Mouse (Mus musculus): ENCODE measurements around the gene Zc3h12d.

The Zc3h12d gene

DNA sequence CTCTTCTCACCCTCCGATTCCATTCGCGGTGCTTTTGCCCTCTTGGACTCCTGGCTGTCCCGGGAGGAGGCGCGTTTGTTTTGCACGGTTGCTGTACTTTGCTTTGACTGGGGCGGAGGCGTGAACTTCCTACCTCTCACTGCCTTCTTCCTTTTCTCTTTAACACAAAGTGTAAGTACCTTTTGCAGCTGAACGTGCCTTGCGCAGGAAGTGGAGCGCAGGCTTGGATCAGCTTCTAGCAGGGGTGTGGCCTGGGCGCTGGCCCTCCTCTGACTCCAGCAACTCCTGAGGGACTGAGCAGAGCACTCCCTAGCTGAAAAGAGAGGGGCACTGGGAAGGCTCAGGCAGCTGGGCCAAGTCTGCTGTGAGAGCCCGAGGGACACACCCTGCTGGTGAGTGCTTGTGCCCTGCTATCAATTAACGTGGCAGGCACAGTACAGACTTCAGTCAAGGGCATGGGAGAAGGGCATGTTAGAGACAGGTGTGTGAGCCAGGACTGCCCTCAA, at the start of gene Zc3h12d:
Gene Zc3h12d, plus strand, starts transcription at position 300 of the 506 bp plus-strand sequence.
- DNase-seq (ENCODE audit: low spot score in 2 of 2), result no peak

DNA sequence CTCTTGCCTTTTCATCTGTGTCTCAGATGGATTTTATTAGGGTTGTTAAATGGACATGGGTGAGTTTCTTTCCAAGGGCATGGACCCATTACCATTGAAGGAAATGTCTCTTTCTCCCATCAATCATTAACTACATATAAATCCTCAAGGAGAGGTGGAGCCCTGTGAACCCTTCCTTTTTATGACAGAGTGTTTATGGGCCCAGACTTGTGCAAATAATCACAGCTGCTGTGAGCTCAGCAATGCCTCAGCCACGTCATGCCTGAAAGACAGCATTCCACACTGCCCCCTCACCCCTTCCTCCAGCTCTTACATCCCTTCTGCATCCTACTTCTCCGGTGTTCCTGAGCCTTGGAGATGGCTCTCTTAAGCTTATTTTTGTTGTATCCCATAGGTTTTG, 45.0 kb upstream of the Zc3h12d start:
- no peak for DNase-seq (ENCODE audit: low spot score in 2 of 2)

- no peak for DNase-seq (ENCODE audit: low spot score in 2 of 2)
Measured at GRCm38 (mm10) chr10:7792254-7792750, 40.0 kb upstream of the Zc3h12d start.

GRCm38 (mm10) chr10:7792751-7793385, 39.4 kb upstream of the Zc3h12d start, which contains the start of the genes Ginm1 and Ppil4:
TSS of gene Ginm1 (minus strand) at chr10:7792824.
TSS of gene Ppil4 (plus strand) at chr10:7792891.
- peak; percentile 83 to 93 for DNase-seq (ENCODE audit: low spot score in 2 of 2)

DNA sequence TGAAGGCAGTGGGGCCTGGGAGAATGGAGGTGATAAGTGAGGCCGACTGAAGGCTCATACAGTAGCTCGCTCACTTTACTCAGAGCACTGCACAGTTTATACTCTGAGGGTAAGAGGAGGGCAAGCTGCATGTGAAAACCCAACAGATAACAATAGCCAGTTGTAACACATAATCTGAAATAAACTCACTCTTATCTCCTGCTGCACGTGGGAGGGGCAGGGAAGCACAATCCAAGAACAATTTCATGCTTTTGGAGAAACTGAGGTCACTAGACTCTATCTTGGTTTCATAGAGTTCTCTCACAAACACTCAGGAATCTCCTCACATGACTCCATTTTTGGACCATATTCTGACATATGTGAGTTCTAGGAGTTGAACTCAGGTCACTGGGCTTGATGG, 31.0 kb upstream of the Zc3h12d start:
- DNase-seq (ENCODE audit: low spot score in 2 of 2), result no peak

DNA sequence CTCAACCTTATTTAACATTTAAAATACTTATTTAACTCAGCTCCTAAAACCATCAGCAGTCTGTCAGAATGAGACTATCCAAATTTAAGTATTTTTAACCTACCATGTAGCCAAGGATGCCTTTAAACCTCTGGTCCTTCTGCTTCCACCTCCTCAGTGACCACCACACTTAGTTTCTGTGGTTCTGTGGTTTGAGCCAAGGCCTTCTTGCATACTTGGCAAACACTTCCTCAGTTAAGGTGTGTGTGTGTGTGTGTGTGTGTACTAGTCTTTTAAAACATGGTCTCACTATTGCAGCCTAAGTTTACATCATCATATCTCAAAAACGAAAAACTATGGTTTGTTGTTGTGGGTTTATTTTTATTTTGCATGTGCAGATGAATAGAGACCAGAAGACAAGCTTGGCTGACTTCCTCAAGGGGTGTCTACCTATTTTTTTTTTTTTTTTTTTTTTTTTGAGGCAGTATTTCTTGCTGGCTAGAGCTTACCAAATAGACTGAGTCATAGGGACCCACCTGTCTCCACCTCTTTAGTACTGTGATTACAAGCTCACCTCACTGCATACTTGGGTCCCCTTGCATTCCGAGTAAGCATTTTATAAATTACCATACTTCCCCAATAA, 29.6 kb upstream of the Zc3h12d start:
- no peak for DNase-seq (ENCODE audit: low spot score in 2 of 2)

GRCm38 (mm10) chr10:7809937-7810336, 22.3 kb upstream of the Zc3h12d start:
- peak in 1 of 2 experiments; percentile 47 for DNase-seq (ENCODE audit: low spot score in 2 of 2)

DNA sequence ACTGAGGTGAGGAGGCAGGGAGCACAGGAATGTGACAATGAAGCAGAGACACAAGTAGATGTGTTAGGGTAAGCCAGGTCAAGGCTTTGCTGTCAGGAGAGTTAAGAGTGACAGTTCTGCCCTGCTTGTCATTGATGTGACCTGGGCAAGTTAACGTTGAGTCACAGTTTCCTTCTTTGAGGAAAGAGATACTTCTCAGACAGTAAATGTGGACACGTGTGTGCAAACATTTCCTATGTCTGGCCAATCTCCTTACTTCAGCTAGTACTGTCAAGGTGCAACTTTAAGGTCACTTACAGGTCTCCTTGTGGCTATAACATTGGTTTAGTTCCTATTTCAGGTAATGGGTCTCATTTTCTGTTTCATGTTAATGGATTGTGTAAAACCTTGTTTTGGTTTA, 15.8 kb upstream of the Zc3h12d start:
- DNase-seq (ENCODE audit: low spot score in 2 of 2), result no peak

DNA sequence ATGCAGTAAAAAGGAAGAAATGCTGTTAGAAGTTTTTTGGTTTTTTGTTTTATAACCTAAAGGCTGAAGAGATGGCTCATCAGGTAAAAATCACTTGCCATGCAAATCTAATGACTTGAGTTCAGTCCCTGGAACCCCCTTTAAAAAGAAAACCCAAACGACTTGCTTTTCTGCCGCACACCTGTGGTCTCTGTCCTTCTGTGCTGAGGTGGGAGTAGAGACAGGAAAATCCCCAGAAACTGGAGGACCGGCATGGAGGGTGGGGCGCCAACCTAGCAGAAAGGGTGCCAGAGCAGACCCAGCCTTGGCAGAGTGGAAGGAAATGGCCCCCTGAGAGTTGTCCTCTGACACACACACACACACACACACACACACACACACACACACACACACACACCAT, 13.6 kb upstream of the Zc3h12d start:
- DNase-seq (ENCODE audit: low spot score in 2 of 2), result no peak

DNA sequence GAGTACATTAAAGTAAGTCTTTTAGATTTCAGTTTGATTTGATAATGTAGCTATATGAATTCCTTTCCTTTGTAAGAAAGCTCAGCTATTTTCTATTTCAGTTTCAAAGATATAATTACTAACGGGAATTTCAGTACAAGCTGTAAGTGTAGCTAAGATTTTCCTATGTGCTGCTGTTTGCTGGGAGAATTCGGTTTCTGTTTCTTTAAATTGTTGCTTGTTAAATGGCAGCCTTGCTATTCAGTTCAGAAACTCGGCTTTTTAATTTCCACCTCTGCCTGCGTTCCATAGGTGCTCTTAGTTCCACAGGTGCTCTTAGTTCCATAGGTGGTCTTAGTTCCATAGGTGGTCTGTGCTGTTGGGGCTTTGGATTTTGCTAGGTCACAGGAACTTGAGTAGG, 13.1 kb upstream of the Zc3h12d start:
- no peak for DNase-seq (ENCODE audit: low spot score in 2 of 2)

DNA sequence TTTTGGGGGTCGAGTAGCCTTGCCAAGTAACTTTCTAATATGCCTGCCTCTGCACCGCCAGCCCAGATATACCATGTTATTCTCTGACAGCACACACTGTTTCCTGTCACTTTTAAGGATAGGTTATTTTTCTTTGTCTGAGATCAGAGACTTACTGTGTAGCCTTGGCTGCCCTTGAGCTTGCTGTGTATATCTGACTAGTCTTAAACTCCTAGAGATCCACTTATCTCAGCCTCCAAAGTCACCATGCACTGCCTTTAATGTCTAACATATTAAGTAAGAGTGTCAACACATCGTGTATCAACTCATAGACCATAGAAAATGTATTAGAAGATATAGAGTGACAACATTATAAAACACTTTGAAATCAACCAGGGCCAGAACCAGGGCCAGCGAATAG, 12.7 kb upstream of the Zc3h12d start:
- no peak for DNase-seq (ENCODE audit: low spot score in 2 of 2)

GRCm38 (mm10) chr10:7820171-7820570, 12.1 kb upstream of the Zc3h12d start:
- no peak for DNase-seq (ENCODE audit: low spot score in 2 of 2)

- DNase-seq (ENCODE audit: low spot score in 2 of 2), result no peak
Measured at GRCm38 (mm10) chr10:7821981-7822380, 10.3 kb upstream of the Zc3h12d start.

GRCm38 (mm10) chr10:7824663-7825280, 7.5 kb upstream of the Zc3h12d start:
- no peak for DNase-seq (ENCODE audit: low spot score in 2 of 2)

- DNase-seq (ENCODE audit: low spot score in 2 of 2), result no peak
Measured at GRCm38 (mm10) chr10:7825281-7825665, 7.0 kb upstream of the Zc3h12d start.

- no peak for DNase-seq (ENCODE audit: low spot score in 2 of 2)
Measured at GRCm38 (mm10) chr10:7826106-7826505, 6.2 kb upstream of the Zc3h12d start.

- DNase-seq (ENCODE audit: low spot score in 2 of 2), result no peak
Measured at GRCm38 (mm10) chr10:7833377-7834165, 1.3 kb downstream of the Zc3h12d start.

DNA sequence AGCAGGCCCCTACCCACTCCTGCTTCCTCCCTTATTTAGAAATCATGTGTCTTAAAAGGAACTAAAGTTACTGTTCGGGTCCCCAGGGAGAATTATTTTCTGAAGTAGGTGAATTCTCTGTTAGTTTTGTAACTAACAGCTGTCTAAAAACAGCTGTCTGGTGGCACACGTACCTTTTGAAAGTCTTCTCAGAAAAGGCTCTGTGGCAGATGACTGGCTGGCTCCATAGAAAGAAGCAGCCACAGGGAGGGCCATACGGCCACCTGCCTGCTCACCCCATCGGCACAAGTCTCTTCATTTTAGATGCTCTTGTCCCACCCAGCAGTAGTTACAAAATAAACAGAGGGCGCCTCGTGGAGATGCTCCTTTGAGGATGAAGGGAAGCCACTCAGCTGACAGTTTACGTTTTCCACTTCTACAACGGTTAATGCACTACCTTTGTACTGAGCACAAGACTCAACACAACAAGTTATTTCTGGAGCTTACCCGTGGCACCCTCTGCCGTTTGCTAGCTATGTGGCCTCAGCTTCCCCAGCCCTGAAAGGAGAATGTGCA, 2.5 kb downstream of the Zc3h12d start:
- no peak for DNase-seq (ENCODE audit: low spot score in 2 of 2)

GRCm38 (mm10) chr10:7836902-7837301, 4.6 kb downstream of the Zc3h12d start:
- DNase-seq (ENCODE audit: low spot score in 2 of 2), result no peak

DNA sequence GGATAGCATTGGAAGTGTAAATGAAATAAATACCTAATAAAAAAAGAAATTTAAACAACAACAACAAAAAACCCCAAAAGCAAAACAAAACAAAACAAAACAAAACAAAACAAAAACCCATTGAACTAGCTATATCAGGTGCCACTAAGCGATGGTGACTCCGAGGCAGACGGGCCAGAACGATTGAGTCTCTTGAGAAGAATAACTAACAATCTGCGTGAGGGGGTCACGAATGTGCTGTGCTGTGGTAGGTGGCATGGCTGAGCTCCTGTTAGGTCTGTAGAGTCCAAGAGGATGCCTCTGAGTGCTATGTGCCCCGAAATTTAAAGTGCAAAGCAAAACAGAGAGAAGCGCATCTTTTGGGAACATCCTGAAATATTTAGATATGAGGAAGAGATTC, 5.2 kb downstream of the Zc3h12d start:
- no peak for DNase-seq (ENCODE audit: low spot score in 2 of 2)

DNA sequence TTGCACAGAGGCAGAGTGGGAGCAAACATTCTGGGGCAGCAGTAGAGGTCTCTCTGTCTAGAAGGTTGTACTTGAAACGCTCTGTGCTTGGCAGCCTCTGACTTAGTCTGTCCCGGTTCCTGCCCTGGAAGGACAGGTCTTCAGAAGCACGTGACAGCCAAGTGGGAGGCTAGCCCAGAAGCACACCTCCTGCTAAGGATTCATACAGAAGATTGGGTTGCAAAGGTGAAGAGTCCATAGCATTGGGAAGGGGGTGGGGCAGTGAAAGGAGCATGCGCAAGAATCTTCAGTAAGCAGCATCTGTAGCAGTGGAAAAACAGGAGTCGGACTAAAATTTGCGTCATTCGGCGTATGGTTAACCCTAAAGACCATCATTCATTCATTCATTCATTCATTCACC, 5.8 kb downstream of the Zc3h12d start:
- DNase-seq (ENCODE audit: low spot score in 2 of 2), result no peak

Data from cerebellum, postnatal 4 days (tissue).